ENCODE assay signal across 33 mouse cellular contexts in the genomic region with DNA sequence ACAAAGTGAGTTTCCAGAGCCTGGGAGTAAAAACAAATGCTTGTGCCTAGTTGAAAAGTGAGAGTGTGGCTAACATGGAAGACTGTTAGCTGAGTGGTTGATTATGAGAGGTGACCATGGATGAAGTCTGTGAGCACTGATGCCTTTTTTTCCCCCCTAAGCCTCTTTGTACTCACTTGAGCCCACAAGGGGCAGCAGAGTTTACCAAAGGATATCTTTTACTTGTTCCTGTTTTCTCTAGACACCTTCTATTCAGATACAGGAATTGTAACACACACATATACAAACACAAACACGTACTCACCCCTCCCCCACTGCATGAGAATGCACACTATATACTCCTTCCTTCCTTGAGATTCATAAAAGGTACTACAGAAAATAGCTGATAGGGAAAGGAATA. TPM values are rescaled to one million over a fixed set of nuclear protein-coding genes. Genes with fewer than 3 reads are reported as not detected.
"Had no signal": no experiment of that assay in that cellular context is flagged by ENCODE, and none has a peak within 500 bp of the region (broad histone marks: within the 10 kb centered on the region; RNA-seq: fewer than 3 reads in every experiment).

No protein-coding gene starts in this region.

- H3K4me1 ChIP-seq: embryonic facial prominence, embryonic 10.5 days; embryonic facial prominence, embryonic 12.5 days; embryonic facial prominence, embryonic 13.5 days; embryonic facial prominence, embryonic 15.5 days; forebrain, embryonic 10.5 days; forebrain, embryonic 12.5 days; forebrain, embryonic 13.5 days; forebrain, embryonic 15.5 days had no signal

- H3K27me3 ChIP-seq: embryonic facial prominence, embryonic 12.5 days; embryonic facial prominence, embryonic 15.5 days; forebrain, embryonic 12.5 days; forebrain, embryonic 13.5 days; forebrain, embryonic 15.5 days had no signal

- H3K4me2 ChIP-seq: embryonic facial prominence, embryonic 12.5 days; embryonic facial prominence, embryonic 13.5 days; embryonic facial prominence, embryonic 15.5 days; forebrain, embryonic 12.5 days; forebrain, embryonic 13.5 days; forebrain, embryonic 15.5 days had no signal

- H3K9ac ChIP-seq: embryonic facial prominence, embryonic 12.5 days; embryonic facial prominence, embryonic 13.5 days; embryonic facial prominence, embryonic 15.5 days; forebrain, embryonic 12.5 days; forebrain, embryonic 13.5 days; forebrain, embryonic 15.5 days; forebrain, postnatal 0 days had no signal

- H3K9me3 ChIP-seq: embryonic facial prominence, embryonic 10.5 days; embryonic facial prominence, embryonic 12.5 days; embryonic facial prominence, embryonic 13.5 days; embryonic facial prominence, embryonic 15.5 days; forebrain, embryonic 10.5 days; forebrain, embryonic 12.5 days; forebrain, embryonic 13.5 days; forebrain, embryonic 15.5 days had no signal

- ATAC-seq: forebrain, embryonic 13.5 days; forebrain, embryonic 14.5 days; forebrain, embryonic 15.5 days; forebrain, embryonic 16.5 days; forebrain, postnatal 0 days had no signal

- DNase-seq: cerebellum, adult 9-10 months; cerebellum, adult 9-11 months; cerebellum, postnatal 10 days; cerebellum, postnatal 14 days; cerebellum, postnatal 25 days; cerebellum, postnatal 36 days; embryo, embryonic 11 days; forebrain, postnatal 0 days; gastrocnemius, adult 2 months; gastrocnemius, postnatal 10 days; gastrocnemius, postnatal 14 days; gastrocnemius, postnatal 25 days; gastrocnemius, postnatal 36 days; heart, adult 11 months; heart, adult 18-20 months; heart, adult 2 months had no signal

- H3K36me3 ChIP-seq: embryonic facial prominence, embryonic 10.5 days; embryonic facial prominence, embryonic 12.5 days; embryonic facial prominence, embryonic 13.5 days; embryonic facial prominence, embryonic 15.5 days; forebrain, embryonic 10.5 days; forebrain, embryonic 12.5 days; forebrain, embryonic 15.5 days had no signal

- H3K27ac ChIP-seq: embryonic facial prominence, embryonic 10.5 days; embryonic facial prominence, embryonic 12.5 days; embryonic facial prominence, embryonic 13.5 days; embryonic facial prominence, embryonic 15.5 days; forebrain, embryonic 10.5 days; forebrain, embryonic 12.5 days; forebrain, embryonic 13.5 days; forebrain, embryonic 15.5 days; gastrocnemius, adult 2 months; heart, adult 2 months had no signal

- H3K4me3 ChIP-seq: embryonic facial prominence, embryonic 10.5 days; embryonic facial prominence, embryonic 12.5 days; embryonic facial prominence, embryonic 13.5 days; embryonic facial prominence, embryonic 15.5 days; erythroblast, embryonic 14.5 days; forebrain, embryonic 10.5 days; forebrain, embryonic 12.5 days; forebrain, embryonic 13.5 days; forebrain, embryonic 15.5 days; gastrocnemius, adult 2 months; heart, adult 2 months had no signal

RNA-seq across cellular contexts. Expression of gene Tbx22, which starts 0.9 kb away (rescaled TPM):
- total RNA-seq: common myeloid progenitor, adult 5-6 weeks; forebrain, postnatal 0 days; gastrocnemius, adult 18-20 months; gastrocnemius, adult 2 months; gastrocnemius, adult 8-10 months; gastrocnemius, postnatal 10 days; gastrocnemius, postnatal 14 days; gastrocnemius, postnatal 25 days; gastrocnemius, postnatal 36 days; gastrocnemius, postnatal 4 days; granulocyte monocyte progenitor cell, adult 5-6 weeks; heart, adult 18-20 months; heart, adult 2 months; heart, adult 8-10 months had no signal
- polyA plus RNA-seq: erythroblast, embryonic 14.5 days; forebrain, embryonic 13.5 days; forebrain, embryonic 14.5 days; forebrain, embryonic 15.5 days; heart, adult 2 months had no signal
